Mouse (Mus musculus) heart, postnatal 0 days (tissue): Measurements from ENCODE around the gene Lrrc28. TPM values are rescaled to one million over a fixed set of nuclear protein-coding genes. Genes with fewer than 3 reads are reported as not detected.

Experiments
- ATAC-seq: fragments of 200-750 bp; cut with Nextera tagmentation; 2 replicates; pipeline ENCODE4 v1.8.0; 2017; ENCODE audit warnings: low read depth, moderate number of reproducible peaks, moderate library complexity; ENCODE audit not compliant: insufficient read depth
- DNase-seq: peaks from one replicate; pipeline ENCODE4 v3.0.0-alpha.2; 2016; ENCODE audit warnings: low spot score
- H3K27ac ChIP-seq: fragments of 300-500 bp; sonication (generic); 2 replicates; pipeline ENCODE4 v1.5.1; 2014; ENCODE audit warnings: low read depth, mild to moderate bottlenecking
- H3K27me3 ChIP-seq: fragments of 300-500 bp; sonication (generic); 2 replicates; pipeline ENCODE4 v1.6.1; 2014; ENCODE audit warnings: low read length, mixed read lengths; ENCODE audit not compliant: control insufficient read depth, insufficient read depth
- H3K36me3 ChIP-seq: fragments of 300-500 bp; sonication (generic); replicated peaks from 2 replicates; pipeline ENCODE4 v1.6.1; 2014; ENCODE audit warnings: low read length, mixed read lengths; ENCODE audit not compliant: control insufficient read depth, insufficient read depth
- H3K4me1 ChIP-seq: fragments of 300-500 bp; sonication (generic); 2 replicates; pipeline ENCODE4 v1.6.1; 2014; ENCODE audit warnings: antibody characterized with exemption; ENCODE audit not compliant: control insufficient read depth, insufficient read depth
- H3K4me2 ChIP-seq: fragments of 300-500 bp; sonication (generic); 2 replicates; pipeline ENCODE4 v1.6.1; 2014; ENCODE audit warnings: low read depth, mild to moderate bottlenecking, low read length, moderate library complexity
- H3K4me3 ChIP-seq: fragments of 300-500 bp; sonication (generic); 2 replicates; pipeline ENCODE4 v1.5.1; 2014; ENCODE audit warnings: low read depth, low read length
- H3K9ac ChIP-seq: fragments of 300-500 bp; sonication (generic); replicated peaks from 2 replicates; pipeline ENCODE4 v1.6.1; 2014; ENCODE audit warnings: low read depth, low read length, mixed read lengths
- H3K9me3 ChIP-seq: fragments of 300-500 bp; sonication (generic); replicated peaks from 2 replicates; pipeline ENCODE4 v1.6.1; 2016; ENCODE audit warnings: low read length; ENCODE audit not compliant: control insufficient read depth
- CTCF ChIP-seq: IDR thresholded peaks from 2 replicates; pipeline ENCODE4 v1.5.1; 2016; ENCODE audit warnings: antibody characterized with exemption, control low read depth, low read depth
- EP300 ChIP-seq: IDR thresholded peaks from 2 replicates; pipeline ENCODE4 v1.6.1; 2016; ENCODE audit warnings: antibody characterized with exemption, low read depth
- WGBS: fragments of 180-500 bp; shearing (Covaris S2); extraction: QIAGEN DNeasy Blood & Tissue Kit; methylation state at CpG from one replicate; pipeline ENCODE4 v1.1.7; 2014; 5-methylcytosine and 5-hydroxymethylcytosine counted together
- polyA plus RNA-seq: library from polyadenylated mRNA; unstranded; fragments of >200 nt; fragmentation: Nextera tagmentation; extraction: Ambion mirVana; gene quantifications from 2 replicates; pipeline ENCODE4 v1.2.1, GENCODE M21; 2015
- total RNA-seq: library from RNA; depleted of rRNA; stranded (reverse); fragments of >200 nt; gene quantifications from 2 replicates; pipeline ENCODE4 v1.2.3, GENCODE M21; 2014; ENCODE audit warnings: low replicate concordance

Gene Lrrc28
- total and polyA plus RNA-seq, 2 experiments from 2014 or later = 14.3 to 71.6 TPM

GRCm38 (mm10) chr7:67486925-67487760 lies 157.9 kb downstream of the Lrrc28 start:
- peaks cover 25% of the 10 kb centered on the region for H3K4me1 ChIP-seq
- no peaks in the 10 kb centered on the region for H3K27me3 ChIP-seq
- H3K36me3 ChIP-seq = no peaks in the 10 kb centered on the region
- H3K9ac ChIP-seq = 0 out of 2 replicates have a peak overlapping the region, but pooled peaks have one; percentile 5
- DNase-seq (no peak), ATAC-seq (0 out of 2 replicates have a peak, but pooled peaks have one; percentile 21)
- no peaks in the 10 kb centered on the region for H3K9me3 ChIP-seq
- no peak overlapping the region for H3K4me2 ChIP-seq
- WGBS = 74% methylated on average over 15 of the region's 15 CpGs
- no peak for TF ChIP-seq CTCF
- TF ChIP-seq EP300 = no peak
- H3K4me3 ChIP-seq = no peak overlapping the region
- H3K27ac ChIP-seq = 0 out of 2 replicates have a peak overlapping the region, but pooled peaks have one; percentile 21

DNA sequence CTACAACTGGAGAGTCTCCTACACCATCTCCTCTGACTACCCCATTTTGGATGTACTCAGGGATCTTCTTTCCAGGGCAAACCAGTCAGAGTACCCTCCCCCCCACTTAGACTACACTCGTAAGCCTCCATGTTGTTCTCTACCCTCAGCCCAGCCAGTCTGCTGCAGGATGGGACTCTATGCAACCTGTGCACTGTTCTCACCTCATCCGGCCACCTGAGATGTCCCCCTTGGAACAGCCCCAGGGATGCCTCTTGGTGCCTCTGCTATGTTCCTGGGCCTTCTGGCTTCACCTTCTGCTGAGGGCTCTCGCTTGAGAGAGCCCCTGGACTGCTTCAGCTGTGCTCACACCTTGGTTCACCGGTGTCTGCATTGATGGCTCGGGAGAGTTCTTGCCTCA lies 158.7 kb downstream of the Lrrc28 start:
- Histone ChIP-seq H3K36me3 (no peaks in the 10 kb centered on the region), H3K27ac (no peak overlapping the region), H3K9ac (no peak overlapping the region), H3K9me3 (no peaks in the 10 kb centered on the region), H3K4me2 (no peak overlapping the region), H3K4me3 (no peak overlapping the region), H3K27me3 (no peaks in the 10 kb centered on the region), H3K4me1 (peaks cover 28% of the 10 kb centered on the region)
- ATAC-seq (no peak), DNase-seq (no peak)
- 85% methylated on average over 5 of the region's 5 CpGs for WGBS
- TF ChIP-seq EP300 (no peak), CTCF (no peak)

GRCm38 (mm10) chr7:67483698-67484097 lies 161.4 kb downstream of the Lrrc28 start:
- no peak for TF ChIP-seq EP300
- no peak for TF ChIP-seq CTCF
- no peaks in the 10 kb centered on the region for H3K27me3 ChIP-seq
- no peaks in the 10 kb centered on the region for H3K36me3 ChIP-seq
- ATAC-seq (no peak), DNase-seq (no peak)
- peaks cover 44% of the 10 kb centered on the region for H3K4me1 ChIP-seq
- H3K4me2 ChIP-seq = no peak overlapping the region
- 81% methylated on average over 4 of the region's 4 CpGs for WGBS
- H3K9ac ChIP-seq = no peak overlapping the region
- H3K9me3 ChIP-seq = no peaks in the 10 kb centered on the region
- no peak overlapping the region for H3K27ac ChIP-seq
- no peak overlapping the region for H3K4me3 ChIP-seq

- Histone ChIP-seq H3K9ac (no peak overlapping the region), H3K4me1 (peaks cover 29% of the 10 kb centered on the region), H3K27ac (peak overlapping the region; percentile 36), H3K27me3 (no peaks in the 10 kb centered on the region), H3K4me3 (no peak overlapping the region), H3K4me2 (no peak overlapping the region), H3K36me3 (no peaks in the 10 kb centered on the region), H3K9me3 (no peaks in the 10 kb centered on the region)
- ATAC-seq = peak; percentile 76
- TF ChIP-seq EP300 = no peak
- TF ChIP-seq CTCF = peak; percentile 58
- 51% methylated on average over 17 of the region's 17 CpGs for WGBS
- DNase-seq = peak; percentile 84
Observed at GRCm38 (mm10) chr7:67479576-67480413, 165.3 kb downstream of the Lrrc28 start.

- Histone ChIP-seq H3K4me3 (no peak overlapping the region), H3K27me3 (no peaks in the 10 kb centered on the region), H3K27ac (no peak overlapping the region), H3K36me3 (no peaks in the 10 kb centered on the region), H3K9ac (no peak overlapping the region), H3K9me3 (no peaks in the 10 kb centered on the region), H3K4me2 (no peak overlapping the region), H3K4me1 (peaks cover 29% of the 10 kb centered on the region)
- ATAC-seq = no peak
- DNase-seq = no peak
- TF ChIP-seq CTCF (no peak), EP300 (no peak)
- whole genome bisulfite sequencing = 79% methylated on average over 5 of the region's 5 CpGs
Observed at GRCm38 (mm10) chr7:67479168-67479567, 165.9 kb downstream of the Lrrc28 start.
